Mouse (Mus musculus) layer of hippocampus, postnatal 25 days (tissue): Measurements from ENCODE around the gene Atoh7. TPM values are rescaled to one million over a fixed set of nuclear protein-coding genes. Genes with fewer than 3 reads are reported as not detected.
"Not testable (repeated sequence)": the region's sequence is repeated elsewhere in the genome, so short reads cannot be mapped to it uniquely, and the experiment has no call there.

ENCODE experiments used
- DNase-seq, 2 experiments: peaks; one replicate each; pipeline ENCODE4 v3.0.0; 2022; ENCODE audit warnings: mixed read lengths in 2 of 2, low spot score in 1 of 2; ENCODE audit errors: extremely low spot score in 1 of 2
- total RNA-seq, 2 experiments: library from RNA; stranded (reverse); gene quantifications; 2 replicates each; pipeline ENCODE4 v1.2.3; 2021

The Atoh7 gene
- total RNA-seq, result 1 to 10 TPM; 1.4 to 1.6 TPM

DNA sequence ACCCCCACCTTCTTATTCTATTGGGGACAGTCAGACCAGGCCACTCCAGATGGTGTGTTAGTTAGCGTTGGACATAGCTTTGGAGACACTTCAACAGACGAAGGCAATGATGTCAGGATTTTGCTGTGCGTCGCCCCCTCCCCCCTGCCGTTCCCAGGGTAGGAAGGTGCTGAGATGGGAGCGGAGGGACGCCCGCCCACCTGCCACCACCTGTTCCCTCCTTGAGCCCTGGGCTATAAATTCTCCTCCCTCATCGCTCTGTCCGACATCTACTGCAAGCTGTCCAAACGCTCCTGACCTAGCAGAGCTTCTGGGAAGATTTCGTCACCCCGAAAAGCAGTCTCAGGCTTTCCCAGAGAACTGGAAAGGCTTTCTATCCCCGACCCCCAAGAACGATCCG, at the start of gene Atoh7:
TSS of gene Atoh7 (plus strand) at position 131 of the 400 bp plus-strand sequence.
- no peak for DNase-seq

DNA sequence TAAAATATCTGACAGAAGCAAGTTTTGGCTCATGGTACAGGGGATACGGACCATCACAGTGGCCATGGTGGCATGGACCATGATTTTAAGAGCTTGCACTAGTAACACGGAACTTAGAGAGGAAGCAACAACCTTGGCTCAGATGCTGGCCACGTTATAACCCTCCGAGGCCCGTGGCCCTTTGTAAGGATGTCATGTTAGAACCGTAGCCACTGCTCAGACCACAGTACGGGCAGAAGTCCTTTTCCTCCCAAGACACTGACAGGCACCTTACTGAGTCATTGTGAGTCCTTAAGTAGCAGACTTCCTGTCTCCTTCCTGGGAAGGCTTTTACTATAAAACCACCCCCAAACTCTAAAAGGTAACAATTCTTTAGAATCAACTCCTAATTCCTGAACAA, 48.2 kb upstream of the Atoh7 start:
- no peak for DNase-seq

DNA sequence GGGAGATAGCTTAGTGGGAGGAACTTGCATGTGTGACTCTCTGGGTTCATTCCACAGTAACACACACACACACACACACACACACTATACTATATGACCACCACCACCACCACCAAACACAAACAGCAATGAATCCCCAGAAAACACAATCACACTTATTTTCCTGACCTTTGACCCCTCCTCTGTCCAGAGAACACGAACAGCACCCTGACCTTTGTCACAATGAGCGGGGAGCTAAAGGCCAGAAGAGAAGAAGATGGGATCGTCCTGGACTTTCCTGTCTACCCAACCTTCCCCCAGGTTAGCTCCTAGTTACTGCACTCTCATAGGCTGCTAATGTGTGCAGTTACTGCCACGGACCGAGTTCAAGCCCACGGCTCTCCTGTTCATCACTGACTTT, 47.4 kb upstream of the Atoh7 start:
- no peak for DNase-seq

DNA sequence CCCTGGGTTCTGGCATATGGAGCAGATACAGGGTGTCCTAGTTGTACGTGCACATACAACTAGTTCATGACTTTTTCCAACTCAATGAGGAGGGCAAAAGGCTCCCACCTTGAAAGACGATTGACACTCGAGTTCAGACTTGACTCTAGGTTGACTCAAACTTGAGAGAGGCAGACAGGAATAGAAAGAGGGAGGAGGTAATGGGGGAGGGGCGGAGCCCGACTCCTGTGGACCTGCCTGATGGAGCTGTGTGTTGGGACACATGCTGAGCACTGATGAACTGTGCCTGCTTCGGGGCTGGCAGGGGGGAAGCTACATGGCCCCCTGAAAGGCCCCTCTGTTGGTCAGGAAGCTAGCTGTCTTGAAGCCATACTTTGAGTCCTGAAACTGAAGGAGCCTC, 46.4 kb upstream of the Atoh7 start:
- no peak for DNase-seq

DNA sequence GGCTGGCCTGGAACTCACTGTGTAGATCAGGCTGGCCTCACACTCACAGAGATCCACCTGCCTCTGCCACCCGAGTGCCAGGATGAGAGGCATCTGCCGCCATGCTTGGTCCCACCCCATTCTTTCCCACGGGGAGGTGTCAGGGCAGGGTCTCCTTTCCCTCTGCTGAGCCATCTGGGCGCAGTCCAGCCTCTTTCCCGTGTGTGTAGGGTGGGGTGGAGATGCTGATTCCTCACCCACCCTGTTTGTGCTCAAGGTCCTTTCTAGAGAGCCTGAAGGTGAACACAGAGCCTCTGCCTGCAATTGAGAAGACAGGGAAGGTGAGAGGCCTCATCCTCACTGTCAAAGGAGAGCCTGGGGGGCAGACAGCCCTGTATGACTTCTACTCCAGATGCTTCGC, 45.4 kb upstream of the Atoh7 start:
- not testable (repeated sequence) for DNase-seq

DNA sequence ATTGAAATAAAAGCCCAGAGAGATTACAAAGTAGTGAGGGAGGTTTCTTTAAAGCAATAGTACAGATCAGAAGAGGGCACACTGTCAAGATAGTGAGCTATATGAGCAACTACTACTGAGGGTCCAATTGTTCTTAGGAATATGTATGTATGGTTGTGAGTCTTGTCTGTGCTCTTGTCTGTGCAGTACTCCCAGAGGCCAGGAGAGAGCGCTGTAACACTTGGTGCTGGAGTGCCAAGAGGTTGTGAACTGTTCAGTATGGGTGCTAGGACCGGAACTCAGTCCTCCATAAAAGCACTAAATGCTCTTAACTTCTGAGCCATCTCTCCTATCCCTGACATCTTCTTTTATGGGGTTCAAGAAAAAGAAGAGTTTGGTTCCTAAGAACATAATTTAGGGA, 44.9 kb upstream of the Atoh7 start:
- no peak for DNase-seq

DNA sequence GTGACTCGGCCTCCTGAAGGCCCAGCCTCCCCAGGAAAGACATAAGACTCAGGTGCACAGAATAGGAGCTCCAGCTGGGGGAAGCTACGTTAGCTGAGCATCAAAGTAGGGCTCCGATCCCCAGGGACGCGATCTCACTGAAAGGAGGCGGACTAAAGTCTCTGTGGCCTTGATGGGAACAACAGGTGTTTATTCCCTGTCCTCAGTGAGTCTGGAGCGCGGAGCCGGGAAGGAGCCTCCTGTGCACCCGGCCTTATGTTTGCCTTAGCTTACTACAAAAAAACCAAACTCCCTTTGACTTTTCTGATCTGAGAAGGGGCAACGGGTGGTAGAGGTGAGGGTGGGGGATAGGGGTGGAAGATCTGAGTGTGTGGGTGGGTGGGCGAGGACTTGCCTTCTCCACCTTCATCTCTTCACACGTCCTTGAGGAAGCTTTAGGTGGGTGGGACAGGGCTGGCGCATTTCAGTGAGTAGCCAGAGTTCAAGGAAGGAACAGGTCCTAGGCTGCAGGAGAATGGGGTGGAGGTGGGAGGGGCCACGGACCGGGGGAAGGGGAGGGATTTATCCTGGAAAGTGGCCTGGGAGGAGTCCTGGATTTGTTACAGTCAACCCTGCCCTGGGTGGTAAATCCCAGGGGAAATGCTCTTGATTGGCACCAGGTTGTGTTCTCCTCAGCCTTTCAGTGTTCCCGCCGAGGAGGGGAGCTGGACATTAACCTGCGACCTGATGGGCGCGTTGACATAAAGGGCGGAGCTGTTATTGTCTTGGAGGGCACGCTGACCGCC, 42.3 kb upstream of the Atoh7 start:
- no peak for DNase-seq

DNA sequence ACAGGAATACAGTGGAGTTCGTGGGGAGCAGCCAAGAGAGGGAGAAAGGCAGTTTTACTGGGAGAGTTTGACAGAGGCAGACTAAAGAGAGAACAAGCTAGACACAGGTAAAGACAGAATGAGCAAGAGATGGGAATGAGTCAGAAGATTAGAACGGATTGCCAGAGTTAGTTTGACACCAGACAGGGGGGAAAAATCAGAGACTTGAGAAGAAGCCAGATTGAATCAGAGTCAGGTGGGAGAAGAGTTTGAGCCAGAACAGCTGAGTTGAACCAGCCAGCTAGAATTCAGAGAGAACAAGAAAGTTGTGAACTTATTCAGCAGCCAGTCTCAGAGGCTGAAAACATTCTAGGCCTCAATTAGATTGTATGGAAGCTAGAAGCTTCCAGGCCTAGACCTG, 39.6 kb upstream of the Atoh7 start, which contains the start of gene Pbld1:
TSS of gene Pbld1 (plus strand) at position 301 of the 400 bp plus-strand sequence.
- DNase-seq, result no peak

DNA sequence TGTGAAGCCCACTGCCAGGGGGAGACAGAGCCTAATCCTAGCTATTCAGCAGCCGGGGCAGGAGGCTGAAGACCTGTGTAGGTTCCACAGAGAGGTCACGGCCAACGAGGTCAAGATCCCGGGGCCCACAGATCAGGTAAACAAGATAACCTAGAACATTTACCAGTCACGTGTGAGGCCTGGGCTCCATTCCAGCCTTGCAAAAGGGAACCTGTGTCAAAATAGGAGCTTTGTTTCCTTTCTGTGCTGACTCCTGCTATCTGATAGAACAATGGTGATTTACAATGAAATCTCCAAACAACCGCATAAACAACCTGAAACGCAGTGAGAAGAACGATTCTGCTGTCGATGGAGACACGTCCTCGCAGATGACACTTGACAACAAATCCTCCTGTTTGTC, 39.0 kb upstream of the Atoh7 start:
- DNase-seq, result no peak

DNA sequence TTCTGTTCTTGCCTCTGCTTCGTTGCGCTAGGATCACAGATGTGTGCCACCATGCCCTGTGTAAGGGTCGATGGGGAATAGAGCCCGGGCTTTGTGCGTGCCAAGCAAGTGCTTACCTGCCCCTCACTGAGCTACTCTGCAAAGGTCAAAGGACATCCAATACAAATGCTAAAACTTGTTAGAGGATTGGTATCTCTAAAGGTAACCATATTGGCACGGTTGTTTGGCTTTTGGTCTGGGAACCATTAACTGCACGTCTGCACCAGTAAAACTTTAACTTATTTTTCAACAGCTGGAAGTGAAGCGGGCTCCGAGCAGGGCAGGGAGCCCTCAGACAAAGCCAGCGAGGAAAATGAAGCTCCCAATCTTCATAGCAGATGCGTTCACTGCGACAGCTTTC, 38.2 kb upstream of the Atoh7 start:
- no peak for DNase-seq

DNA sequence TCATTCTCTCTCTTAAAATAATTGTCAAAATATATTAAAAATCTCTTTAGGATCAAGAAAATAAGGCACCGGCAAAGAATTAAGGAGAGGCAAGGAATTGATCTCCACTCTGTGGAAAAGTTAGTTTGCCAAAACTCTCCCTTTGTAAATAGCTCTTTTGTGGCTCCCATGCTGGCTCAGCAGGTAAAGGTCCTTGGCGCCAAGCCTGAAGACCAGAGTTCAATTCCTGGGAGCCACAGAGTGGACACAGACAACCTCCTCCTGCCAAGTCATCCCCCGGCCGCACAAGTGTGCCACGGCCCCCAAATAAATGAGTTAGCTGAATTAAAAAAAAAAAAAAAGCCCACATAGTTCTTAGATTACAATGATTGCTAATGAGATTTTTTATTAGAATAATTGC, 36.8 kb upstream of the Atoh7 start:
- no peak for DNase-seq

DNA sequence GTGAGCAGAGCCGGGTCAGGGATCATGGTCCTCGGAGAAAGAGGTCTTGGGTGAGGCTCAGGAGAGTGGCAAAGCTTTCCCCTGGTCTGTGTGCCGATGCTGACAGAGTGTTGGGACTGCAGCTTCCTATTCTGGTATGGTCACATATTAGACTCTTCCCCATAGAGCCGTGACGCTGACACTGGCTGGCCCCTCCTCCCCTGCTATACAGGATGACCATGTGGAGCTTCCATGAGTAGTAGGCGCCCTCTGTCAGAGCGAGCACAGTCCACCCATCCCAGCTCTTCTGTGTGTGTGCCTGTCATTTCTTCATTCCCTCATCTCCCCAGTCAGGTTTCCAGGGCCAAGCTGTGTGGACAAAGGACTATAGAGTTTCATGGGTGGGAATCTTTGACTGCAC, 36.1 kb upstream of the Atoh7 start:
- no peak for DNase-seq

DNA sequence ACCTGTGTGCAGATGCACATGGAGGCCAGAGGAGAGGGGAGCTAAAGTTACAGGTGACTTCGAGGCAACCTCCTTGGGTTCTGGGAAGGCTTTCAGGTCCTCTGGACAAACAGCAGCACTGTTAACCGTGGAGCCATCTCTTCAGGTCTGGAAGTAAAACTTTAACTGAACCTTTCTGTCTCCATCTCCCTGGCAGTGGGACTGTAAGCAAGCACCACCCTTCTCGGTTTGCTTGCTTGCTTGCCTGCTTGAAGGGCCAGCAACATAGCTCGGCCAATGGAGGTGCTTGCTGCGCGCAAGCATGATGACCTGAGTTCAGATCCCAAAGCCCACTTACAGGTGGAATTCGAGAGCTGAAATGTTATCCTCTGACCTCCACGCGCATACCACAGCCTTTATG, 34.9 kb upstream of the Atoh7 start:
- DNase-seq, result no peak

DNA sequence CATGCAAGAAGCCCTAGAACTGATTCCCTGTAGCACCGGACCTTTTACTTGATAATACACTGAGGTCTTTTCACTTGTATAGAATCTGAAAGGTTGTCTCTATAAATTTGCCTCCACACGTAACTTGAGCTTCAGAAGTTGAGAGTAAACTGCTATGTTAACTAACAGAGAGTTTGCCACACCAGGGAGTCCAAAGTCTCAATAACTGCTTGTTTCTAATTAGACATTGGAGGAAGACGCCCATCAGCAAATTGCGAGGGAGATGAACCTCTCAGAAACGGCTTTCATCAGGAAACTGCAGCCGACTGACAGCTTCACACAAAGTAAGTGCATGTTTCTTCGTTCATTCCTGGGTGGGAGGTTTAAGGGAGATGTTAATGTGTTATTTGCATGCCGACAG, 33.9 kb upstream of the Atoh7 start:
- DNase-seq, result no peak

DNA sequence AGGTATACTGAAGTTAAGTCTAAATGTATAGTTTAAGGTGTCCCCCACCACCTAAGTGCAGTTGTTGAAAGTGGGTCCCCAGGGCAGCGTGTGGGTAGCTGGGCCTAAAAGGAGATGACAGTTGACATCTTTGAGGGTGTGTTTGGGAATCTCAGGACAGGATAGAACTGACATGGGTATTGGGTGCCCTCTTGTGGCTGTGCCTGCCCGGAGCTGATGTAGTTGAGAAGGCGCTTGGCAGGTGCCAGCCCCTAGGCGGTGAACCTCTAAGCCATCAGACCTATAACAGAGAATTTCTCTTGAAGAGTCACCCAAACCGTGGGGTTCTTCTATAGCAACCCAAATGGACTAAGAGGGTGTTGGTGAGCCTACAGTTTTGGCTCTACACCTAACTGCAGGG, 33.5 kb upstream of the Atoh7 start:
- DNase-seq, result peak; percentile 58 to 86

DNA sequence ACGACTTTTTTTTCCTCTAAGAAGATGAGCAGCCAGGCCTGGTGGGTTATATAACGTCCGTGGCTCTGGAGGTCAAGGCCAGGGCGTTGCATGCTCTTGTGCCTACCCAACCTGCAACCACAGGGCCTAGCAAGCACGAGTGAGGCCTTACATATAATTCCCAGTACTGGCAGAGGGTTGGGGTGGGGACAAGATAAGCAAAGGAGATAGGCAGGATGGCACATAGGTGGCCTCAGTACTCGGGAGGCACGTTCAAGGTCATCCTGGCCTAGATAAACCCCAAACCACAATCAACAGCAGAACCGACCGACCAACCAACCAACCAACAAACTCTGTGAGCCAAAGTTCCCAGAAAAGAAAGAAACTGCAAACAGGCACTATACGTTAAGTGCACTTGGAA, 13.1 kb upstream of the Atoh7 start:
- no peak for DNase-seq

DNA sequence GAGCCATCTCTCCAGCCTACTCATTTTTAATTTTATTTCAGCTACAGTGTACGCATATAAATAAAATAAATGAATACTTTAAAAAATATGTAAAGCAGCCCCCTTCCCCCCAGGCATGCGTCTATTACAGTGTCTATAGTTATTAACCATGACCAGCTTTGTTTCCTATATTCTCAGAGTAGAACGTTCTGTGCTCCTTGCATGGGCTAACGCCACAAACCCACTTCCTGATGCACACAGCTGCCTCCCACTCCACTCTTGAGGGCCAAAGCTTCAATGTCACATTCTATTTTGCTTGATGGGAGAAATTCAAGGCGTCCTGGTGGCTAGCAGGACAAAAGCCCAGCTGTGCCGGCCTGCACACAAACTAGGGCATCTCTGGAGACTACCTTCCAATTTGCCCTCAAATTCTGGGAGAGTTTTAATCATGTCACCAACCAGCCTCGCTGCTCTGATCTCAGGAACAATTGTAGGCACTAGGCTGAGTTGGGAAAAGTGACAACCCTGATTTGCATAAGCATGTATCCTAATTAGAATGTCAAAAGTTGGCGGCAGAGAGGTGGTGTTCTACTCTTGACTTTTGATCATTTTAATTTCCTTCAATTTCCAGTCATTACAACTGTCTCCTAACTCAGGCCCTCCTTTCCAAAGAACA, 10.2 kb upstream of the Atoh7 start:
- no peak for DNase-seq

DNA sequence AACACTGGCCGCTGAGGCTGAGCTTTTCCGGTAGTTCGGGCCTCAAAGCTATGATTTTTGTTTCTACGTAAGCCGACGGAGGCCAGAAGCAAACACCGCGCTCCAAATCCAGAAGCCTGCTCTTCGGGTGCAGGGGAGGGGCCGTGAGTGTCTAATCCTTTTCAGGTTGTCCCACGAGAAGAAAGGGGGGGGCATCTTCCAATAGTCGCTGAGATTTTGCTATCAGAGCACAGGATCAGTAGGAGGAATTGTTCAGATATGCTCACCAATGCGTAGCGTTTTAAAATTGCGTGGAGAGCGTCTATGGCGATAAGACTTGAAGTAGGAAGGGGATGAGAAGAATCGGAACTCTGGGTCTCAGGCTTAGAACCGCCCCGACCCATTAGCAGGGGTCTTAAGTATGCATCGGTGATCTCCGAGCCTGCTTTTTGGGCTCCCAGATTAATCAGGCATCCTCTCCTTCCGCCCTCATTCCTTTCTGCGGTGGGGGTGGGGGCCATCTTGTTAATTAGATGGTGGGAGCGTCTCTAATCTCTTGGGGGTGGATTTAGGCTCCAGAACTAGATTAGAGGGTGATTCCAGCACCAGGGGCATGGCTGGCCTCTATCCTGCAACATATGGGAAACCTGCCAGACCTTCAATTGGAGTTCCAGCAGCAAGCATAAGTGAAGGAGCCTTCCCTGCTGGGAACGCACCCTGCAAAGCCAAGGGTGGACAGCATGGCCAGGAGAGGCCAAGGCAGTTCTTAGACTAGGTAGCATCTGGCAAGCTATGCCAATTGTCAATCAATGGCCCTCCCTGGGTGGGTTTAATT, 9.5 kb upstream of the Atoh7 start:
- DNase-seq, result peak in 1 of 2 experiments; percentile 5

DNA sequence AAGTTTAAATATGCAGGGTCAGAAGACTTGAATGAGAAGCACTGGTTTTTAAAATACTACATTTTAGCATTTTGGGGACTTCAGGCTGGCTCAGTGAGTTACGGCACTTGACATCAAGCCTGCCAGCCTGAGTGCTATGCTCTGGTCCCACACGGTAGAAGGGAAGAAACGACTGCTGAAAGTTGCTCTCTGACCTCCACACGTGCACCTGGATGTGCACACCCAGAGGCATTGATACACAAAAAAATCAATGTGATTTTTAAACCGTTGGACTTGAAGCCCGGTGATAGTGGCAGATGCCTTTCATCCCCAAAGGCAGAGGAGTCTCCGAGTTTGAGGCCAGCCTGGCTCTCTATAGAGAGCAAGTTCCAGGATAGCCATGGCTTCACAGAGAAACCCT, 7.5 kb upstream of the Atoh7 start:
- DNase-seq, result no peak

DNA sequence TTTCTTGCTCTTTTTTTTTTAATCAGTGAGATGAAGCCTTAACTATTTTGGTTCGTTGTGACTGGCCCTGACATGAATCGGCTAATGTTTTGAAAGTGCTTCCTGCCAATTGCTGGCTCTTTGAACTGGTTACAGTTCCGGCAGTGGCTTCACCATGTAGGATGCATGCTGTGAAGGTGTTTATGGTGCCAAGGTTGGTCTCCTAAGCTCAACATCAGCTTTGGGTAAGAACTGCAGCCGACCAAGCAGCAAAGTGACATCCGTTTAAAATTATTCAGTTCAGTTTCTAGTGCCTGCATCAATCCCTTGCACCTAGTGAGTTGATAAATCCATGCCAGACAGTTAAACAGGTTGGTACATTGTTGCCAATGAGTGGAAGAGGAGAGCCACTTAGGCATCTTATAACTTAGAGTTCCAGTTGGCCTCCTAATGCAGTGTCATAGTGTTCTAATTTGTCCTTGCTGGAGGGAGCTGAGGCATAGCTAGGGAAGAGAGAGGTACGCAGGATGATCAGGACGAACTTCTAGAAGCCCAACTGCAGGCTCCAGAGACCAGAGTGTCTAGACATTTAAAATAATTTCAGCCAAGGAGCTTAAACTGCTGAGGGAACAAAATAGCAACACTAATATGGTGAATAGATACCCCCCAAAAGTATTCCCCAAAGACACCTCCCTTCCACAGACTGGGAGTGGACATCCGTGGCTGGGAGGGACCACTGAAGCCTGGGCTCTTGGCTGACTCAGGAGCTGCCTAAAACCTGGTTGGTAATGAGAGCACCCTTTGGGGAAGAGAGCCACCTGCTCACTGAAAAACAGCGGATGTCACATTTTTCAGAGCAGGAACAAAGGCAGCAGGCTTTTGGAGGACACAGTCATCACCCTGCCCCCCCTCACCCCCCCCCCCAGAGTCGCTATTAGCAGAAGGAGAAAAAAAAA, 6.6 kb upstream of the Atoh7 start:
- DNase-seq, result no peak
